Mouse (Mus musculus) cortical plate, adult 2 months (tissue): ENCODE measurements around the gene Col27a1.

Experiments
- CTCF ChIP-seq: fragments of 200-500 bp; IDR thresholded peaks from 2 replicates; pipeline ENCODE4 v1.5.1; 2011; ENCODE audit warnings: mild to moderate bottlenecking, control low read depth, low read length; ENCODE audit not compliant: insufficient read depth; ENCODE audit errors: extremely low read depth
- POLR2A ChIP-seq: fragments of 200-500 bp; IDR thresholded peaks from 2 replicates; pipeline ENCODE4 v1.6.1; 2011; ENCODE audit warnings: mild to moderate bottlenecking, low read length, control low read depth; ENCODE audit not compliant: insufficient read depth; ENCODE audit errors: extremely low read depth

- no peak for TF ChIP-seq POLR2A
- peak; percentile 98 for TF ChIP-seq CTCF
These were observed 154.8 kb downstream of the Col27a1 start for GRCm38 (mm10) chr4:63368577-63368976.
